Mouse (Mus musculus) cerebellum, adult (tissue): ENCODE data around the gene Rpa1.

Experiments used
- ATAC-seq: cut with Nextera tagmentation; 2 replicates; pipeline ENCODE4 v1.9.2; 2017; ENCODE audit warnings: mild to moderate bottlenecking, moderate library complexity, mixed read lengths; ENCODE audit not compliant: insufficient number of reproducible peaks, low FRiP score, low TSS enrichment

Rpa1 gene

GRCm38 (mm10) chr11:75265545-75265944, 82.6 kb downstream of the Rpa1 start:
- no peak for ATAC-seq

- no peak for ATAC-seq
Observed at GRCm38 (mm10) chr11:75264550-75264949, 83.6 kb downstream of the Rpa1 start.

GRCm38 (mm10) chr11:75263964-75264312, 84.2 kb downstream of the Rpa1 start:
- no peak for ATAC-seq

- ATAC-seq = no peak
Observed at GRCm38 (mm10) chr11:75263274-75263963, 84.7 kb downstream of the Rpa1 start.

- no peak for ATAC-seq
Observed at GRCm38 (mm10) chr11:75262791-75263190, 85.3 kb downstream of the Rpa1 start.

- no peak for ATAC-seq
Observed at GRCm38 (mm10) chr11:75262181-75262580, 85.9 kb downstream of the Rpa1 start.

- no peak for ATAC-seq
Observed at GRCm38 (mm10) chr11:75261730-75262129, 86.4 kb downstream of the Rpa1 start.

GRCm38 (mm10) chr11:75261016-75261415, 87.1 kb downstream of the Rpa1 start:
- ATAC-seq = no peak

- 0 out of 2 replicates have a peak, but pooled peaks have one; percentile 16 for ATAC-seq
Observed at GRCm38 (mm10) chr11:75259996-75260561, 88.0 kb downstream of the Rpa1 start.

- peak; percentile 59; the same call in 1 of the 2 replicates for ATAC-seq
Observed at GRCm38 (mm10) chr11:75259416-75259815, 88.7 kb downstream of the Rpa1 start.

- 0 out of 2 replicates have a peak, but pooled peaks have one; percentile 2 for ATAC-seq
Observed at GRCm38 (mm10) chr11:75257056-75257648, 91.0 kb downstream of the Rpa1 start.

GRCm38 (mm10) chr11:75255330-75255729, 92.8 kb downstream of the Rpa1 start:
- no peak for ATAC-seq

- ATAC-seq = no peak
Observed at GRCm38 (mm10) chr11:75254252-75254912, 93.7 kb downstream of the Rpa1 start.

- ATAC-seq = no peak
Observed at GRCm38 (mm10) chr11:75251557-75252070, 96.5 kb downstream of the Rpa1 start.

GRCm38 (mm10) chr11:75251006-75251512, 97.1 kb downstream of the Rpa1 start:
- no peak for ATAC-seq

- ATAC-seq = no peak
Observed at GRCm38 (mm10) chr11:75249588-75249987, 98.5 kb downstream of the Rpa1 start.
